Mouse (Mus musculus) 3134 (cell line): ENCODE data around the gene Zfp988.
"Not testable (repeated sequence)": the region's sequence is repeated elsewhere in the genome, so short reads cannot be mapped to it uniquely, and the experiment has no call there.

Experiments
- DNase-seq: peaks from one replicate; pipeline ENCODE4 v3.0.0-alpha.2; 2011; ENCODE audit warnings: low spot score; ENCODE audit not compliant: insufficient read length; ENCODE audit errors: extremely low read depth

Gene Zfp988

DNA sequence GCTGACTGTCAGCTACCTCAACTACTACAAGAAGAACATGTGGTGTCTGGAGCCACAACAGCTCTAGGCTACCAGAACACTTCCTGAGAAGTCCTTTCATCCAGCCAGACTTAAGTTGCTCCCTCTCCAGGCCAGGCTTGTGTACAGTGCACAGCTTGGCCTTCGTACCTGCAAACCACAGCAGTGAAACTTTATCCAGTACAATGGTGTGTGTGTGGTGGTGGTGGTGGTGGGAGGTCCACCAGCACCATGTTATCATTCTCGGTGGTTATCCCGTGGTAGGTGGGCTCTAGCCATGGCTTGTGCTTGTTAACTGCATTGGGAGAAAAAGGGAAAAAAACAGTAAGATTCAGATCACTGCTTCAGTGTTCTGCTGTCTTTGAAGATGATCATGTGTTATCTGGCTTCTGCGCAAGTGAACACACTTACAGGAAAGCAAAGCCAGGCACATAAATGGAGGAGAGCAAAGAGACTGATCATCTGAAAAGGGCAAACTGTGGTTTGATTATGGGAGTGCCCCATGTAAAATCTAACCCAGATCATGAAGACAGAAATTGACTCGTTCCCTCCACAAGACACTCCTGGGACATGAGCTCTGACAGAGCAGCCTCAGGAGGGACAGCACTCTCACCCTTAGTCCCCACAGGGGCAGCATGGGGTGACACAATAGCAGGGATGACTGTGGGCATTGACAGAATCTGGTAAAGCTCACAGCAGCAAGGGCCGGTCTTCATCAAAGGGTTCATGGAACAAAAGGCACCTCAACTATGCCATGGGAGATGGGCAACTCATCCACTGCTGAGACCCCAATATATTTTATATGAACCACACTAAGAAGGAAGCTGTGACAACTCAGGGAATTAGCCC lies 37.8 kb downstream of the Zfp988 start:
- DNase-seq: not testable (repeated sequence)

DNA sequence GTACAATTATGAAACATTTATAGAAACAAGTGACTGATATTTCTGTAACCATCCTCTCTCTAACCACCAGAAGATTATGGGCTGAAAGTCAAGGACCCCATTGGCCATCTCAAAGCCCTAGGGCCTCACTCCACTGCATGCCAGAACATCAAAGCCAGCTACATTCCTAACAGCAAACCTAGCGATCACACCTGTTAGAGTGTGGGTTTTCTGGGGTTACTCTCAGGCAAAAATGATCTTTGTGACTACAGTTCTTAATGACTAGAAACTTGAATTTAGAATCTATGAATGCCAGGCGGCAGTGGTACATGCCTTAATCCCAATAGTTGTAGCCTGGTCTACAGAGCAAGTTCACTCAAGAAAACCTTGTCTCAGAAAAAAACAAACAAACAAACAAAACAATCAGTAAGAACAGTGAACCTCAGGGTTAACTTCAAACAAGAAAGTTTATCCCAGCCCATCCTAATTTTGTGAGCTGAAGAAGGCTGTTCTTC lies 39.6 kb downstream of the Zfp988 start:
- not testable (repeated sequence) for DNase-seq

DNA sequence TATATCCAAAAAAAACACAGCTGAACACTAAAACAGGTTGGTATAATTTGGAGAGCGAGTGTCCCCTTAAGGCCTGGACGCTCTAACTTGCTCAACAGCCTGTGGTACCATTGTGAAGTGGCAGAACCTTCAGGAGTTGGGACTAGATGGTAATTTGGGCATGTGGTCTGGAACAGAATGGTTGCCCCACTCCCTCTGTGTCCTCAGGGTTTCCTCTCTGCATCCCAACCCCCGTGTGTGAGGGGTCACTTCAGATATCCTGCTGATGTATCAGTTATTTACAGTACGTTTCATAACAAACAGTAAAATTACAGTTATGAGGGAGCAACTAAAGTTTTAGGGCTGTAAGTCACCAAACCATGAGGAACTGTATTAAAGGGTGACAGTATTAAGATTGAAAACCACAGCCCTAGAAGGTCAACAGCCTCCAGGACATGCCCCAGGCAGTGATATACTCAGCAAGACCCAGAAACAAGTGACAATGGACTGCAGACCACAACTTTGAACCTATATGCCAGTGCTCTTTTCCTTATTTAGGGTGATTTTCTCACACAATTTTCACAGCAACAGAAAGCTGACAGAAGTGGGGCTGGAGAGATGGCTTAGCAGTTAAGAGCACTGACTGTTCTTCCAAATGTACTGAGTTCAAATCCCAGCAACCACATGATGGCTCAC lies 41.0 kb downstream of the Zfp988 start:
- not testable (repeated sequence) for DNase-seq

DNA sequence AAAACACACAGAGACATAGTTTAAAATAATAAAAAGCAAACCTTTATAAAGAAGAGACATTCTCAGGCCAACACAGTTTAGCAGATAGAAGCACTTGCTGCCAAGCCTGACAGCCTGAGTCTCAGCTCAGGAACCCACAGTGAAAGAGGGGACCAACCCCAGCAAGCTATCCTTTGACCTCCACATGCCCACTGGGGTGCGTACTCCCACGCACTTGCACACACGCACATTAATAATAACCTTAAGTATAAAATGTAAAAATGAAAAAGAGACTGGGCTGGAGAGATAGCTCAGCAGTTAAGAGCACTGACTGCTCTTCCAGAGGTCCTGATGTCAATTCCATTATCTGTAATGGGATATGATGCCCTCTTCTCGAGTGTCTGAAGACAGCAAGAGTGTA lies 41.8 kb downstream of the Zfp988 start:
- DNase-seq: not testable (repeated sequence)

DNA sequence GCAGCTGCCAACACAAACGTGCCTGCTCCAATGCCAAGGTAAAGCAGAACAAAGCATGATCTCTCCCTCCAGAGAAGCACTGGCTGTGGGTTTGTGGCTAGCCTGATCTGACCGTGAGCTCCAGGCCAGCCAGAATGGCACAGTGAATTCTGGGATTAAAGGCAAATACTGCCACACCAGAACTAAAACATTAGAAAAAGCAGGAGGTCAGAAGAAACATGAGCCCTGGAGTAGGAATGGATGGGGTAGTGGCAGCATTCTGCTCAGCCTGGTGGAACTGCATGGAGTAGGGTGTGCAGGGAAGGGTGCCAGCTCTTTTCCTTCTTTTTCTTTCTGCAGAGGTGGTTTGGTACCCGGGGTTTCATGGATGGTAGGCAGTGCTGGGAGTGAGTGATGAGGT lies 42.4 kb downstream of the Zfp988 start:
- DNase-seq: not testable (repeated sequence)

DNA sequence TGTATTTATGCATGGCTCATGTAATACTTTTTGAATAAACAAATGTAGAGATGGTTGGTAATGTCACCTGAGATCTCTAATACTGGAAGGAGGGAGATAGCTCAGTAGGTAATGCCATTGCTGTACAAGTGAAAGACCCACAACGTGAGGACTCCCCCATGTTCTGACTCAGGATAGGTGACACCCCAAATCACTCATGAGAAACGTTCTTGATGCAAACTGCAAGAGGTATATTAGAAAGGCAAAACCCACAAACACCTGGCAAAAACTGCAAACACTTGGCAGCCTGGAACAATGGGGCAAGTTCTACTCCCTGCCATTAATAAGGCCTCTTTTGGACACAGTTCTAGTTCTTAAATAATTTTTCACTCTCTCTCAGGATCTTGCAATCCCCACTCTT lies 42.9 kb downstream of the Zfp988 start:
- not testable (repeated sequence) for DNase-seq

DNA sequence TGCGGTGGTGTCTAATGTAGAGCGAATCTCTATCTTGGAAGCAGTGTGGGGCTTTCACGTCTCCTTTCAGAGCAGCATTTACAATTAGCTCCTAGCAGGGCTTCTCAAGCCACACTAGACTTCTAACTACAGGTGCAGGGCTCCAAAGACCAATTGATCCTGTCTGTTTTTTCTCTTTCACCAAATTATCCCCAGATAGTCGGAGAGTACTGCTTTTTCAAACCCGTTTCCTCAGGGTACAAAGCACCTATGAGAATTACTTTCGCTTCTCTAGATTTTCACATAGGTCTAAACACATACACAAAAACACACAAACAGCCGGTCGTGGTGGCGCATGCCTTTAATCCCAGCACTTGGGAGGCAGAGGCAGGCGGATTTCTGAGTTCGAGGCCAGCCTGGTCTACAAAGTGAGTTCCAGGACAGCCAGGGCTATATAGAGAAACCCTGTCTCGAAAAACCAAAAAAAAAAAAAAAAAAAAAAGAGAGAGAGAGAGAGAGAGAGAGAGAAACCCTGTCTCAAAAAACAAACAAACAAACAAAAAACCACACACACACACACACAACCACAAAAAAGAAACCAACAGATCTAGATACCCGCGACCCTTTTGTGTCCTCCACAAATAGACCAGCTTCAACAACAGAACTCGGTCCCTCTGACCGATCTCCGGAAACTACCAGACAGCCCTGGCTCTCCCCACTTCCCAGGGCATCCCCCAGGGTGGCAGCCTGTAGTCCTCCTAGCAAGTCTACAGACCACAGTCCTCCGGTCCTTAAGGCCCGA lies 43.6 kb downstream of the Zfp988 start:
- DNase-seq: not testable (repeated sequence)

DNA sequence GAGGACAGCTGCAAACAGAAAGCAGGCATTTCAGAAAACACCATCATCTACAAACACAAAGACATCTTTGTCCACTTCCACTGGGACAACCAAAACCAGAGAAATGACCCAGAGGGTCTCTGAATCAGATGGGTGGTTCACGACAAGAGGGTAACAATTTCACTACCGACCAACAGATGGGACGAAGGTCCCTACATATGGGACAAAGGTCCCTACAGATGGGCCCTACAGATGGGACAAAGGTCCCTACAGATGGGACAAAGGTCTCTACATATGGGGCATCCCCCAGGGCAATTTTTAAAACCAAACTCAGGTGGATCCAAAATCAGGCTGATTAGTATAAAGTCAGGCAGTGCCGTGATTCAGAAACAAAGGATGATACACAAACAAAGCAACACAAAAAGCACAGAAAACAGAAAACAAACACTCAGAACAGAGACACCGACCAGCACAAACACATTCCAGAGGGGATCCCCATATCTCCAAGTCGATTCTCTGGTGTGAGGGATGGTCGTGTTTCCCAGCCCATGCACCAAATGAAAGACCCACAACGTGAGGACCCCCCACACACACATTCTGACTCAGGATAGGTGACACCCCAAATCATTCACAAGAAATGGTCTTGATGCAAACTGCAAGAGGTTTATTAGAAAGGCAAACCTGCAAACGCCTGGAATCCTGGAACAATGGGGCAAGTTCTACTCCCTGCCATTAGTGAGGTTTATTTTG lies 44.4 kb downstream of the Zfp988 start:
- not testable (repeated sequence) for DNase-seq

DNA sequence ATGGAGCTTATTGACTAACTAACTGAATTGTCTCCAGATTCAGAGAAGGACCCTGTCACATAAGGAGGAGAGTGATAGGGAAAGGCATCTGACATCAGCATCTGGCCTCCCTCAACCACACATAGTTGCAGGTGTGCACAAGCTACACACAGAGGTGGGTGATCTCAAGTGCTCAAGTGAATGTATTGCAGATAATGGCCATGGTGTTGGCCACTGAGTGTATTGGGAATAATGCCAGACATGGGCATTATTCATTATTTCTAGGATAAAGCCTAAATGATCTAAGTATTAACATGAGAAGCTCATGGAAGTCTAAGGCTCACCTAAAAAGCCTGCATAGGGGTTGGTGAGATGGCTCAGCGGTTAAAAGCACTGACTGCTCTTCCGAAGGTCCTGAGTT lies 45.1 kb downstream of the Zfp988 start:
- DNase-seq: not testable (repeated sequence)

DNA sequence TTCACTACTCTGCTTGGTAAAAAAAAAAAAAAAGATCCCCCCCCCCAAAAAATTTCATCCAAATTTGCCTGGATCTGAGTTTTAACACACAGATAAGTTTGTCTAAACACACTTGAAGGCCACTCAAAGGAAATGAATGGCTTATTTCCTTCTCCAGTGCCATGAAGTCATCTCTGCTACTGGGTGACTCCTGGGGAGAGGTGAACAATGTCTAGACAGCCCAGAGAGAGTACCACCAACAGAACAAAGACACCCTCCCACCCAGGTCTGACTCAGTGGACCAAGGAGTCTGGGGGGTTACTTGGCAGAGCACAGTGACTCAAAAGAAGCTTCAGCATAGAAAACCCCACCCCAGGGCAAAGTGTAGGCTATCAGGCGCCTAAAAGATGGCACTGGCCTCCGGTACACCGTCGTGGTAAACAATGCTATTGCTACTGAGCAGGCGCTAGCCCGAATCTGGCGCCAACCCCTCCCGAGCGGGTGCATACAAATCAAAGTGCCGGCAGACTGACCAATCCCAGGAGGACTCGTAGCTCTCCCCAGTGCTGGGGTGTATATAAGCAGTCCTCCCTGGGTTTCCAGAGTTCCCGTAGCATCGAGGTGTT lies 46.0 kb downstream of the Zfp988 start:
- DNase-seq: not testable (repeated sequence)

DNA sequence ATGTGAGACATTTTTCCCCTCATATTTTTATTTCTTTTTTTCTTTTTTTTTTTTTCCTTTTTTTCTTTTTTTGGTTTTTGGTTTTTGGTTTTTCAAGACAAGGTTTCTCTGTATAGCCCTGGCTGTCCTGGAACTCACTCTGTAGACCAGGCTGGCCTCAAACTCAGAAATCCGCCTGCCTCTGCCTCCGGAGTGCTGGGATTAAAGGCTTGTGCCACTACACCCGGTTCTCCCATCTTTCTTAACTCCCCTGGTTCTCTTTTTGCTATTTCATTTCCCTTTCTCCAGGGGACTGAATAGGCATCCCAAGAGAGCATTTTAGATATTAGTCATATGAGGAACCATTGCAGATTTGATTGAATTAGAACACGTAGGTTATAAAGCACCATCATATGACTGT lies 48.2 kb downstream of the Zfp988 start:
- not testable (repeated sequence) for DNase-seq

DNA sequence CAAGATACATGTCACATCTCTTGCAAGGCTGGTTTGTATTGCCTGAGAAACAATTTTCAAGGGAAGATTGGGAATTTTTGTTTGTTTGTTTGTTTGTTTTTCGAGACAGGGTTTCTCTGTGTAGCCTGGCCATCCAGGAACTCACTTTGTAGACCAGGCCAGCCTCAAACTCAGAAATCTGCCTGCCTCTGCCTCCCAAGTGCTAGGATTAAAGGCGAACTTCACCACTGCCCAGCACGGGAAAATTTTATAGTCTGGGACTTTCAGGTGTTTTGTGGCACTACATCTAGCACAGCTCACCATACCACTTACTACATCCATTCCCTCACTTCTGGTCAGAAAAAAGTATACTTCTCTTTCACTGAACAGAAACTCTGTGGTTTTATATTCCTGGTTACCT lies 50.6 kb downstream of the Zfp988 start:
- not testable (repeated sequence) for DNase-seq

DNA sequence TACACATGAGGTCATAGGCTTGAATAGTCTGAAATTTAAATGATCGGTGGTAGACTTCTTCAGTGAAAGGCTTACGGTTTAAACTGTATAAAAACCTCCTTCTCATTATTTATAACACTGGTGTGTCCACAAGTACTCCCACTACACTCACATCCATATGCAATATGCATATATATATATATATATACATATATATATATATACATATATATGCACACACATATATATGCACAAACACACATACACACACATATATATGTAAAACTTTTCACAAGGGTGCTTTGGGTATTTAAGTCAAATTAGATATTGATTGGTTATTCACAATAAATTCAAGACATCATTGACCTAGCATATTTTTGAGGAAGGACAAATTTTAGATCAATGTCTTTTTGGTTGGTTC lies 51.7 kb downstream of the Zfp988 start:
- not testable (repeated sequence) for DNase-seq

DNA sequence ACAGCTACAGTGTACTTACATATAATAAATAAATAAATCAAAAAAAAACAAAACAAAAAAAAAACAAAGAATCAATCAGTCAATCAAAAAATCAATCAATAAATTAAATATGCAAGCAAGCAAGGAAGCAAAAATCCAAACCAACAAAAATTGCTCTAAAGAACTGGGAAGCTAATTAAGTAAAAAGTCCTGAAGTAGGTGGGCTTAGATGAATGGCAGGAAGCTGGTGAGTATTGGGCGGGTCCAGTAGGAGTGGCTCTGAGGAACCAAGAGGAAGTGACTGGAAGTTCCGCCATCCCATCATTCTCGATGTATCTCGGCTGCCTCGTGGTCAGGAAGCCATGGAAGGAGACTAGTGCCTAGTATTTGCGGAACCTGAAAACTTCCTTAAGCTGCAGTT lies 55.5 kb downstream of the Zfp988 start, which contains the start of gene Zfp978:
Zfp978 (plus strand) TSS at position 301 of the 400 bp plus-strand sequence.
- not testable (repeated sequence) for DNase-seq

DNA sequence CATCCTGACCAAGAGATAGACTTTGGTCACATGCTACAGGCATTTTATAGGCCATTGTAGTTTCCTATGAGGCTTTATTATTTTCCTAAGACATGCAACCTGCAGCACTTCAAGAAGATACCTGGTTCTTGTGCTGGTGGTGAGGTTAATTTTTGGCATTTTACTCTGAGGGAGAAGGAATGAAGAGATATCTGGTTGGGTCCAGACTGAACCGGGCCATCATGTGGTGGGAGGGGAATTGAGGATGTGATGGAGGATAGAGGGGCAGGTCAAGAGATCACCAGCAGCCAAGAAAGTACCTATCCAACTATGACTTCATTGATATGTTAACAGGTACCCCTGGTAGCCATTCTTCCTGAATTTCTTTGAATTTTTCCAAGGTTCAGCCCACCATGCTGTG lies 56.4 kb downstream of the Zfp988 start:
- DNase-seq: not testable (repeated sequence)

DNA sequence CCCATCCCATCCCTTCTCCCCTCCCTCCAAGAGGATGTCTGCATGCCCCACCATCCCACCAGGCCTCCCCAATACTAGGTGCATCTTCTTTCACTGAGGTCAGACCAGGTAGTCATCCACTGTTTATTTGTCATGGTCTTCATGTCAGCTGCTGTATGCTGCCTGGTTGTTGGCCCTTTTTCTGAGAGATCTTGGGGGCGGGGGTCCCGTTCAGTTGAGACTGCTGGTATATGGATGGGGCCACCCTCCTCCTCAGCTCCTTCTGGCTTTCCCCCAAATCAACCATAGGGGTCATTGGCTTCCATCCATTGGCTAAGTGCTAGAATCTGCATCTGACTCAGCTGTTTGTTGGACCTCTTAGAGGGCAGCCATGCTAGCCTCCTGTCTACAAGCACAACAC lies 64.1 kb downstream of the Zfp988 start:
- DNase-seq: not testable (repeated sequence)

DNA sequence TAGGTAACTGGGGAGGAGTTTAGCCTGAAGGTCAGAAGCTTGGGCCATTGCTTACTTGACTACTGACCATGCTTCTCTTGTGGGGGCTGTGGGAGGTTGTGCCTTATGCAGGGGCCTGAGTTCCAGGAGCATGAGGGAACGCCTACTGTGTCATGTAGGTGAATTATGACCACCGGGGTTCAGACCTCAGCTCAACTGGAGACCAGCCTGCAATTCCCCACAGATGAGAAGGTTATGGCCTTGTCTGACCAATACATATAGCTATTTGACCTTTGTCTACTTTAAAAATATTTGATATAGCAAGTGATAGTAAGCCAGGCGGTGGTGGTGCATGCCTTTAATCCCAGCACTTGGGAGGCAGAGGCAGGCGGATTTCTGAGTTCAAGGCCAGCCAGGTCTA lies 77.7 kb downstream of the Zfp988 start:
- not testable (repeated sequence) for DNase-seq
